Mouse (Mus musculus) ES-Bruce4 (cell line): Measurements from ENCODE around the gene Sv2c. TPM values are rescaled to one million over a fixed set of nuclear protein-coding genes. Genes with fewer than 3 reads are reported as not detected.

ENCODE experiments used
- H3K27ac ChIP-seq: 2 replicates; pipeline ENCODE4 v1.5.1; 2012; ENCODE audit warnings: low read length, inconsistent platforms; ENCODE audit not compliant: insufficient read depth
- H3K27me3 ChIP-seq: 2 replicates; pipeline ENCODE4 v1.6.1; 2012; ENCODE audit warnings: mild to moderate bottlenecking, low read length, inconsistent platforms; ENCODE audit not compliant: control insufficient read depth, poor library complexity, insufficient read depth, severe bottlenecking
- H3K36me3 ChIP-seq: 2 replicates; pipeline ENCODE4 v1.6.1; 2012; ENCODE audit warnings: inconsistent platforms, mild to moderate bottlenecking, low read length, moderate library complexity; ENCODE audit not compliant: control insufficient read depth, poor library complexity, insufficient read depth, severe bottlenecking
- H3K4me1 ChIP-seq: one replicate; pipeline ENCODE4 v1.8.1; 2011; ENCODE audit warnings: low read length; ENCODE audit not compliant: control insufficient read depth, insufficient read depth
- H3K4me3 ChIP-seq: 2 replicates; pipeline ENCODE4 v1.5.1; 2011; ENCODE audit warnings: low read depth, mild to moderate bottlenecking, low read length
- H3K9ac ChIP-seq: 2 replicates; pipeline ENCODE4 v1.6.1; 2012; ENCODE audit warnings: low read depth, mild to moderate bottlenecking, inconsistent platforms; ENCODE audit not compliant: poor library complexity, severe bottlenecking
- H3K9me3 ChIP-seq: replicated peaks from 2 replicates; pipeline ENCODE4 v1.6.1; 2012; ENCODE audit warnings: mild to moderate bottlenecking, low read length, inconsistent platforms; ENCODE audit not compliant: control insufficient read depth, poor library complexity, insufficient read depth, severe bottlenecking
- CTCF ChIP-seq: IDR thresholded peaks from one replicate; pipeline ENCODE4 v1.8.1; 2011; ENCODE audit warnings: low read depth, low read length
- EP300 ChIP-seq: IDR thresholded peaks from 2 replicates; pipeline ENCODE4 v1.6.1; 2011; ENCODE audit warnings: low read depth, low read length; ENCODE audit not compliant: insufficient read depth
- POLR2A ChIP-seq: IDR thresholded peaks from one replicate; pipeline ENCODE4 v1.8.1; 2011; ENCODE audit warnings: low read length; ENCODE audit not compliant: insufficient read depth
- polyA plus RNA-seq: library from polyadenylated mRNA; stranded (reverse); fragments of >200 nt; gene quantifications from 2 replicates; pipeline ENCODE4 v1.2.4, GENCODE M21; 2011; ENCODE audit warnings: low read depth; ENCODE audit not compliant: missing spikeins, insufficient read depth, insufficient read length

The Sv2c gene
- polyA plus RNA-seq, 1 experiment: 0.19 TPM

DNA sequence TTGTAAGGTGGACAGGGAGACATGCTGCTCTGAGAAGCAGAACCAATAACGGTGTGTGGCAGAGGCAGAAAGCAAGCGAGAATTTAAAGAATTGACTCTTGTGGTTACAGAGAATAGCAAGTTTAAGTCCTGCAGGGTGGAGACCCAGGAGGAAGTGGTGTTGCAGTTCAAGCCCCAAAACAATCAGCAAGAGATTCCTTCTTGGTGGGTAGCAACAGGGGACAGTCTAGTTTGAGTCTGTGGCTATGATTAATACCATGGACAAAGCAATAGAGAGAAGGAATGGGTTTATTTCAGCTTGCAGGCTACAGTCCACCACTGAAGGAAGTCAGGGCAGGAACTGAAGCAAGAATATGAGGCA lies 219.4 kb downstream of the Sv2c start:
- Histone ChIP-seq H3K36me3 (no peaks in the 10 kb centered on the region), H3K9me3 (no peaks in the 10 kb centered on the region), H3K9ac (no peak overlapping the region), H3K27me3 (no peaks in the 10 kb centered on the region), H3K4me3 (no peak overlapping the region), H3K27ac (no peak overlapping the region), H3K4me1 (no peaks in the 10 kb centered on the region)
- TF ChIP-seq POLR2A (no peak), EP300 (no peak), CTCF (no peak)

DNA sequence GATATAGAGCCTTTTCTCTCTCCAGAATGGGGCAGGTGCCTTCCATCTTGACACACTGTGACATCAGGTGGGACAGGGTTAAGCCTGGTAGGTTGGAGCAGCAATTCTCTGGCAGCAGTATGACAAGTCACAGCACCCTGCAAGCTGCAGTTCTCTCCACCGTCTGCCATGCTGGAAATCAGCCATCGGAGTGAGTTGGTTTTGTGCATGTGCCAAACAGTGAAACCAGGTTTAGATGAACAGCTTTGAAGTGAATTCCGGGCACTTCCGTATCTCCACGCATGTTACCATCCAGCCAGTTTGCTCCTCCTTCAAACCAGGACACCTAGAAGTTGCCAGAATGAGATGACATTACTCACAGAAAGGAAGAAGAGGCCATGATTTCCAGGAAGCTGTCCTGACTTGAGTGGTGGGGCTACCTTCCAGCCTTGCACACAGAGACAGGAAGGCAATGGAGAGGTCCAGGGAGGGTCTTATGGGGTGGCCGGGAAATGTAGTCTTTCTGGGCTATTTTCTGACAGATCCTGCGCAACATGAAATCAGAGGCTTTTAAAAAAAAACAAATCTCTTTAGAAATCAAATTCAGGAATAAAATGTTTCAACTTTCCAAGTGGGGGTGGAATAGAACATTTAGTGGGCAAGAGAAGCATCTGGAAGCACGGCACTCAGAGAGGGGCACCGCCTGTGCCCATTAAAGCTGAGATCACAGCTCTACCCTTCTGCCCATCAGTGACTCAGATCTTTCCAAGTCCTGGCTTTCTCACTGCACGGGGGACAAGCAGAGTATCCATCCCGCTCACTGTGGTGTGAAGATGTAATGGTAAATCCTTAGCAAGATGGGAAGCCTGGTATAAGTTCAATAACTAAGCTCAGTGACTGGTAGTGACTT lies 220.0 kb downstream of the Sv2c start:
- TF ChIP-seq EP300: no peak
- TF ChIP-seq POLR2A: no peak
- TF ChIP-seq CTCF: no peak
- no peak overlapping the region for H3K9ac ChIP-seq
- H3K4me3 ChIP-seq: no peak overlapping the region
- H3K27ac ChIP-seq: no peak overlapping the region
- no peaks in the 10 kb centered on the region for H3K36me3 ChIP-seq
- no peaks in the 10 kb centered on the region for H3K4me1 ChIP-seq
- H3K9me3 ChIP-seq: no peaks in the 10 kb centered on the region
- no peaks in the 10 kb centered on the region; the same call in 1 of the 2 replicates for H3K27me3 ChIP-seq

DNA sequence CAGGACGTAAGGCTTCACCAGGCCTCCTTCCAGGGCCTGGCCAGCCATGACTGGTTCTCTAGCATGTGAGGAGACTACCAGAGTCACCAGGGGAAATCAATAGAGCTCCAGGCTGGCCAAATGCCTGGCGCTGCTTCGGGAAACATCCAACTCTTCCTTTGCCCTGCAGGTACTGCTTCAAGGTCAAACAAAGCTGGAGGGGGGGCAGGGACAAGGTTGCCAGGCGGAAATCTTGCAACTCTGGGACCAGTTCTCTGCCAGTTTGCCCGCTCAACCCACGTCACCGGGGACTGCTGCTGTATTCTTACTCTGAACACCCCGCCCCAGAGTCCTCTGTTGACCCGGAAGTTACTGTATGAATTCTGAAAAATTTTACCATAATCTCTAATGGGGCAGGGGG lies 222.1 kb downstream of the Sv2c start:
- Histone ChIP-seq H3K4me3 (no peak overlapping the region), H3K9me3 (no peaks in the 10 kb centered on the region), H3K27ac (no peak overlapping the region), H3K27me3 (no peaks in the 10 kb centered on the region; the same call in 1 of the 2 replicates), H3K9ac (no peak overlapping the region), H3K36me3 (no peaks in the 10 kb centered on the region), H3K4me1 (no peaks in the 10 kb centered on the region)
- no peak for TF ChIP-seq POLR2A
- TF ChIP-seq CTCF: no peak
- TF ChIP-seq EP300: no peak

DNA sequence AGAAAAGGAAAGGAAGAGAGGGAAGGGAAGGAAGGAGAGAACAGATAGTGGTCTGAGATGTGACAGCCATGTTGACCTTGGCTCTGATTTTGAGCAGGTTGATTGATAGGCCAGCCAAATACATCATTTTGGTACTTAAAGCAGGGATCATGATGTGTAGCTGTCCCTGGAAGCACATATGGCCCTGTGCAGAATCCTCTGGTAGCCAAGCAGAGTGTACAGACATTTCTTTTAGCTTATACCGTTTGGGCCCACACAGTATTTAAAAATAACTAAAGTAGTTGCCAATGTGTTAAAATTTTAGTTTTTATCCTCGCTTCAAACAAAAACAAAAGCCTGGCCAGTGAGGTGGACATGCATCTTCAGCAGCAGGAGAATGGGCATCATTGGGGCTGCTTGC lies 223.1 kb downstream of the Sv2c start:
- Histone ChIP-seq H3K4me1 (no peaks in the 10 kb centered on the region), H3K4me3 (no peak overlapping the region), H3K36me3 (no peaks in the 10 kb centered on the region), H3K27me3 (no peaks in the 10 kb centered on the region; the same call in 1 of the 2 replicates), H3K9ac (no peak overlapping the region), H3K27ac (no peak overlapping the region), H3K9me3 (no peaks in the 10 kb centered on the region; the same call in 1 of the 2 replicates)
- TF ChIP-seq CTCF: no peak
- no peak for TF ChIP-seq EP300
- no peak for TF ChIP-seq POLR2A

Other genes with a start within 250 kb of the Sv2c start
- 16.5 and 18.5 TPM in 2 replicates for gene Iqgap2, start 240.7 kb downstream of the Sv2c start, polyA plus RNA-seq
- 43.1 and 47.0 TPM in 2 replicates for gene Gm20075, start 51.2 kb downstream of the Sv2c start, polyA plus RNA-seq
- 6.9 and 7.9 TPM in 2 replicates for gene Gm17190, start 50.5 kb downstream of the Sv2c start, polyA plus RNA-seq